In the genomic region with DNA sequence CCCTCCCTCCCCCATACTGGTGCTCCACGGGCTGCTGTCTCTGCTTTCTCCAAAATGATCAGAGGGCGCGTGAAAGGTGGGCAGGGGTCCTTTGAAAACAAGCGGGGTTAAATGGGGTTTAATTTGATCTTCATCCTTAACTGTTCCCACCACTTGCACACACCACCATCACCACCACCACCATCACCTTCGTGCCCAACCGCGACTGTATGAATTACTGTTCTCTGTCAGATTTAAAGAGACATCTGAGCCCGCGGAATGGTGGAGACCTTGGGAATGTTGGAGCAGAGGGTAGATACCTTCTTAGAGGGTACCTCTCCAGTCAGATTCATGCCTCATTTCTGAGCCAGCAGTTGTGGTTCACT, we compare ENCODE assay signal across 8 mouse cellular contexts. TPM values are rescaled to one million over a fixed set of nuclear protein-coding genes. Genes with fewer than 3 reads are reported as not detected.
DNase-seq lines count a peak whose midpoint lies in the region; ATAC-seq and TF ChIP-seq lines count a peak whose summit lies in the region.

No protein-coding gene starts in this region.

- no peak for ATAC-seq in heart, embryonic 15.5 days (replicated peaks; ENCODE audit: insufficient number of reproducible peaks, insufficient read depth, low FRiP score, low read depth)
- peak; percentile 45 for ATAC-seq in forebrain, embryonic 12.5 days (ENCODE audit: low FRiP score)
- no peak for ATAC-seq in liver, embryonic 13.5 days (ENCODE audit: low read depth)
- ATAC-seq in megakaryocyte-erythroid progenitor cell, adult 5-6 weeks (replicated peaks; ENCODE audit: low FRiP score, low TSS enrichment, poor library complexity, severe bottlenecking): no peak

- H3K9me3 ChIP-seq in heart, embryonic 15.5 days (replicated peaks): no peaks in the 10 kb centered on the region
- H3K9me3 ChIP-seq in ES-E14 (ENCODE audit: control insufficient read depth, insufficient read depth, low read depth, low read length): no peaks in the 10 kb centered on the region
- H3K9me3 ChIP-seq in forebrain, embryonic 12.5 days: no peaks in the 10 kb centered on the region
- H3K9me3 ChIP-seq in liver, embryonic 13.5 days (replicated peaks): no peaks in the 10 kb centered on the region

- WGBS in heart, embryonic 15.5 days: 13% methylated on average over 9 of the region's 9 CpGs
- WGBS in forebrain, embryonic 12.5 days: 9% methylated on average over 9 of the region's 9 CpGs
- 9% methylated on average over 9 of the region's 9 CpGs for WGBS in liver, embryonic 13.5 days (ENCODE audit: insufficient replicate concordance)

- H3K4me1 ChIP-seq in heart, embryonic 15.5 days (replicated peaks): peaks cover 16% of the 10 kb centered on the region
- 0 out of 4 replicates have a peak, but pooled peaks cover 0 to 2% of the 10 kb centered on the region in 2 experiments for H3K4me1 ChIP-seq in ES-E14 (ENCODE audit: control insufficient read depth in 2 of 2, insufficient read depth in 2 of 2, low read length in 2 of 2, poor library complexity in 1 of 2)
- H3K4me1 ChIP-seq in forebrain, embryonic 12.5 days: peaks cover 4% of the 10 kb centered on the region; the same call in 1 of the 2 replicates
- H3K4me1 ChIP-seq in liver, embryonic 13.5 days (replicated peaks): peaks cover 7% of the 10 kb centered on the region

- no peak overlapping the region for H3K27ac ChIP-seq in heart, embryonic 15.5 days
- no peak overlapping the region for H3K27ac ChIP-seq in ES-E14 (ENCODE audit: insufficient read depth, low read depth, low read length, poor library complexity, severe bottlenecking)
- no peak overlapping the region for H3K27ac ChIP-seq in forebrain, embryonic 12.5 days
- no peak overlapping the region for H3K27ac ChIP-seq in liver, embryonic 13.5 days

- intact Hi-C loops in gastrocnemius, postnatal 36 days (cut with DNase I): no loop called here

- peak overlapping the region; percentile 52; the same call in 1 of the 2 replicates for H3K9ac ChIP-seq in heart, embryonic 15.5 days
- peak overlapping the region; percentile 45; the same call in 1 of the 2 replicates for H3K9ac ChIP-seq in ES-E14 (ENCODE audit: insufficient read depth, low read depth, low read length, poor library complexity, severe bottlenecking)
- peak overlapping the region; percentile 61 for H3K9ac ChIP-seq in forebrain, embryonic 12.5 days
- no peak overlapping the region for H3K9ac ChIP-seq in liver, embryonic 13.5 days

- in situ Hi-C loops in ES-E14 (cut with MboI; ENCODE audit: low sequenced_read_pairs in 2 of 2, unreplicated experiment in 2 of 2): no loop called here

- H3K36me3 ChIP-seq in heart, embryonic 15.5 days: no peaks in the 10 kb centered on the region
- H3K36me3 ChIP-seq in ES-E14 (ENCODE audit: control insufficient read depth, insufficient read depth, low read length, poor library complexity, severe bottlenecking): no peaks in the 10 kb centered on the region
- no peaks in the 10 kb centered on the region for H3K36me3 ChIP-seq in forebrain, embryonic 12.5 days (replicated peaks)
- no peaks in the 10 kb centered on the region for H3K36me3 ChIP-seq in liver, embryonic 13.5 days

- peaks cover 27% of the 10 kb centered on the region for H3K27me3 ChIP-seq in heart, embryonic 15.5 days
- H3K27me3 ChIP-seq in forebrain, embryonic 12.5 days: peaks cover 36% of the 10 kb centered on the region
- peaks cover 41% of the 10 kb centered on the region for H3K27me3 ChIP-seq in liver, embryonic 13.5 days

- DNase-seq in heart, postnatal 4 days: no peak
- no peak for DNase-seq in ES-E14 (ENCODE audit: low read depth, low spot score)
- no peak for DNase-seq in liver, embryonic 13.5 days
- no peak for DNase-seq in gastrocnemius, postnatal 36 days
- DNase-seq in spleen, adult 12 weeks (ENCODE audit: low spot score): no peak

- H3K4me2 ChIP-seq in heart, embryonic 15.5 days: peak overlapping the region; percentile 96
- peak overlapping the region; percentile 95 for H3K4me2 ChIP-seq in forebrain, embryonic 12.5 days
- peak overlapping the region; percentile 67 for H3K4me2 ChIP-seq in liver, embryonic 13.5 days

- H3K4me3 ChIP-seq in heart, embryonic 15.5 days: peak overlapping the region; percentile 62
- H3K4me3 ChIP-seq in ES-E14 (ENCODE audit: insufficient read depth in 1 of 2, low read depth in 1 of 2, low read length in 2 of 2, poor library complexity in 1 of 2, severe bottlenecking in 1 of 2): peak overlapping the region; percentile 67 to 74
- H3K4me3 ChIP-seq in forebrain, embryonic 12.5 days (replicated peaks): peak overlapping the region; percentile 57
- H3K4me3 ChIP-seq in liver, embryonic 13.5 days (replicated peaks): peak overlapping the region; percentile 48

TF ChIP-seq in ES-E14, 5 proteins besides CTCF, POLR2A, EP300 and RAD21:
- TF ChIP-seq HCFC1 (IDR thresholded peaks at IDR 0.05; ENCODE audit: borderline replicate concordance, insufficient read depth, low read length): no peak
- no peak for TF ChIP-seq MAFK (IDR thresholded peaks at IDR 0.05; ENCODE audit: insufficient read depth, low read depth, low read length)
- no peak for TF ChIP-seq CHD2 (IDR thresholded peaks at IDR 0.05; ENCODE audit: low read depth, low read length)
- TF ChIP-seq ZC3H11A (IDR thresholded peaks at IDR 0.05; ENCODE audit: borderline replicate concordance, low read depth, low read length): no peak
- no peak for TF ChIP-seq ZNF384 (IDR thresholded peaks at IDR 0.05; ENCODE audit: low read depth, low read length)

RNA-seq across cellular contexts. Expression of a gene that starts 0.6 kb away (rescaled TPM):
- polyA plus RNA-seq in heart, embryonic 15.5 days (2015; fragmentation: Nextera tagmentation; extraction: Ambion mirVana): 4.2 and 4.7 TPM in 2 replicates
- total RNA-seq in heart, postnatal 4 days (2021): 1 to 10 TPM; 1.7 to 1.9 TPM
- total RNA-seq in ES-E14 (2012; rRNA removed): 5.0 and 7.9 TPM in 2 replicates
- 2.4 and 2.8 TPM in 2 replicates for polyA plus RNA-seq in forebrain, embryonic 12.5 days (2016; fragmentation: Nextera tagmentation; extraction: Ambion mirVana)
- 0.07 TPM in 2 replicates for polyA plus RNA-seq in liver, embryonic 13.5 days (2015; fragmentation: Nextera tagmentation; extraction: Ambion mirVana)
- not detected in 2 replicates for total RNA-seq in megakaryocyte-erythroid progenitor cell, adult 5-6 weeks (2014; fragmentation: Nextera tagmentation)
- total RNA-seq in megakaryocyte-erythroid progenitor cell, adult 5-6 weeks (2017): not detected in 2 replicates
- 1 to 10 TPM; 1.5 to 2.9 TPM for total RNA-seq in gastrocnemius, postnatal 36 days (2021)
